Mouse (Mus musculus) adrenal gland, postnatal 36 days (tissue): ENCODE results near the gene Zfp78. TPM values are rescaled to one million over a fixed set of nuclear protein-coding genes. Genes with fewer than 3 reads are reported as not detected.
"Not testable (repeated sequence)": the region's sequence is repeated elsewhere in the genome, so short reads cannot be mapped to it uniquely, and the experiment has no call there.

Source experiments
- DNase-seq, 2 experiments: peaks; one replicate each; pipeline ENCODE4 v3.0.0; 2021; ENCODE audit warnings: mixed read lengths in 1 of 2
- long read RNA-seq, 2 experiments: library from polyadenylated mRNA; stranded (forward); transcript quantifications; one replicate each; pipeline ENCODE4 v2.0.0; 2021; ENCODE audit warnings: borderline sequencing depth in 2 of 2
- total RNA-seq, 2 experiments: library from RNA; stranded (reverse); gene quantifications; 2 replicates each; pipeline ENCODE4 v1.2.3; 2021

Gene Zfp78
- 1 to 10 TPM; 1.8 to 3.2 TPM for total RNA-seq
- long read RNA-seq, experiment 1, partial matches to known transcripts, result 0 of 5 reads
- long read RNA-seq, experiment 1, other reads (novel, unspliced or antisense), result 2 of 5 reads
- long read RNA-seq, experiment 2, partial matches to known transcripts, result 1 of 1 reads
- long read RNA-seq, experiment 2, other reads (novel, unspliced or antisense), result 0 of 1 reads

DNA sequence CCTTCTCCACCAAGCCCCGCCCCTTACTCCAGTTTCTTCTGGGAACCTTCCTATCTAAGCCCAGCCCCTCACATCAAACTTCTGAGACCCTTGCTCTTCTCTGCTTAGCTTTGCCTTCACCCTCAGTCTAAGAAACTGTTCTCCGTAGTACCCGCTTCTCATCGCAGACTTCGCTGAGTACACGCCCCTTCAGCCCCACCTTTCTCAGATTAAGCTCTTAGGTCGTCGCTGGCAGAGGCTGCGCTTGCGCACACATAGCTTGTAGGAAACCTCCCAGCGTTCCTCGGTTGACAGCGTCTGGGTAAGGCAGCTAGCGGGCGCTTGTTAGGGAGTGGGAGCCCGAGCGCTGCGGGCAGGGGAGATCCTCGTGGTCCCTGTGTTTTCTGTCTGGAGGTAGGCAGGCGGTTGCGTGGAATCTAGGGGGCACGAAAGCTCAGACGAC, at the start of gene Zfp78:
Zfp78 (plus strand) TSS at position 234 of the 442 bp plus-strand sequence.
- DNase-seq, result peak; percentile 89 to 90

DNA sequence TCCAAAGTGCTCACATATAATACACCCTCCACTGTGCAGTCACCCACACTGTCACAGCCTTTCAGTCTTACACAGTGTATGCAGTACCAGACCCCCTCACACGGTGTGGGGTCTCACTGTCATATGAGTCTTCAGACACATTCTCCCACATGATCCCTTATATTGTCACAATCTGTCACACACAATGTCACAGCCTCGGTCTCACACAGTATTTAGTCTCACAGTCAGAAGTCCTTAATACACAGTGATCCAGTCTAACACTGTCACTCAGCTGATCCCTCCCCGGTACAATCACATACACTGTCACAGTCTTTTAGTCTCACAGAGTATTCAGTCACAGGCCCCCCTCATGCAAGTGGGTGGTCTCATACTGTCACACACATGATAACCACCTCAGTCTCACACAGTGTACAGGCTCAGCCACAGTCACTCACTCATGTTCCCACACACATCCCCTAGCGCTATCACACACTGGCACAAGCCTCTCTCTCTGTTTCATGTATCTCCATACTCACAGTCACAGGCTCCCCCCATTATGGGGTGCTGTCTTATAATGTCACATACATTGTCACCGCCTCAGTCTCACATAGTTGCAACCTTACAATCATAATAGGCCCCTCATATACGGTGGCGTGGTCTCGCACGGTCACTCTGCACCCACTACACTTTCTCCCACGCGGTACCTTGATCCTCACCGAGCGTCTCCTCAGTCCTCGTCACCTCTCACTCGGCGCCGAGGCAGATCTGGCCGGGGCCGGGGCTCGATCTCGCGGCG, 32.4 kb upstream of the Zfp78 start:
- DNase-seq, result peak in 1 of 2 experiments; percentile 11

DNA sequence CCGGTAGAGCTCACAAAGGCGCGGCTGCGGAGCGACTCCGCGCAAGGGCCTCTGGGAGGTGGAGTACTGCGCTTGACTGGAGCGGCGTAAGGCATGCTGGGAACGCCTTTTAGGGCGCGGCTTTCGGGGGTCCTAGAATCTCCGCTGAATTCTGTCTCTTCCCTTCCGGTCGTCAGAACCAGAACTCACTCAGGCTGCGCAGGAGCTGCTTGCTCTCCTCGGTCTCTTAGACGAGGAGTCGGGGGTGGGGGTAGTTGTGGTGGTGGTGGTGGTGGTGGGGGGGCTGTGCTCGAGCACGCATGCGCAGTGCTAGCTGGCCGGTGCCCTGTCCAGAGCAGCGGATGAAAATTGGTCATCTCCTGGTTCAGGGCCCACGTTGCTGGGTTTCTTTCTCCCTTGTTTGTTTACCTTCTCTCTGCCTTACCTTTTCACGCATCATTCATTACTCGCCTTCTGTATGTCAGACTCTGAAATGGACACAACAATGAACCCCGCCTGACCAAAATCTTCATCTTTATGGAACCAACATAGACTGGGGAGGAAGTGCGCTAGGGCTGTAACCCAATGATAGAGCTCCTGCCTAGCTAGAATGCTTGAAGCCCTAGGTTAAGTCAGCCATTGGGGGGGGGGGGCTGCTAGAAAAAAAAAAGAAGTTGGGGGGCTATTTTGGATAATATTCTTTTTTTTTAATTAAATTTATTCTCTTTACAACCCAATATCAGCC, 31.7 kb upstream of the Zfp78 start, which contains the start of gene Zfp583:
Zfp583 (minus strand) TSS at position 53 of the 724 bp plus-strand sequence.
- peak; percentile 85 to 88 for DNase-seq

DNA sequence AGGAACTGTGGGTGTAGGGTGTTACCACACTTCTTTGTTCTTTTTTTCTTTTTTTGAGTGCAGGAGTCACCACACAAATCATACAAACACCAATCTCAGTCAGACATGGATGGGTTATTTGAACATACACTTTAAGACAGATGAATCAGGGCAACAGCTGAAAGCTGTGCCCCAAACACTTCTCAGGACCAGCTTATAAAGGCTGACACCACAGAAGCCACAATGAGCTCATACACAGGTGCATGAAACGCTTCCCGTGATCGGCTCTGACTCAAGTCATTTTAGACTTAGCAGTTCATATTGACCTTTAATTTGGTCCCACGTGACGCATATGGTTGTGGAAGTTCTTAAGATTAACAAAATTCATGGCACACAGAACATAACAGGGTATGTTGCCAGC, 23.2 kb upstream of the Zfp78 start:
- DNase-seq, result no peak

DNA sequence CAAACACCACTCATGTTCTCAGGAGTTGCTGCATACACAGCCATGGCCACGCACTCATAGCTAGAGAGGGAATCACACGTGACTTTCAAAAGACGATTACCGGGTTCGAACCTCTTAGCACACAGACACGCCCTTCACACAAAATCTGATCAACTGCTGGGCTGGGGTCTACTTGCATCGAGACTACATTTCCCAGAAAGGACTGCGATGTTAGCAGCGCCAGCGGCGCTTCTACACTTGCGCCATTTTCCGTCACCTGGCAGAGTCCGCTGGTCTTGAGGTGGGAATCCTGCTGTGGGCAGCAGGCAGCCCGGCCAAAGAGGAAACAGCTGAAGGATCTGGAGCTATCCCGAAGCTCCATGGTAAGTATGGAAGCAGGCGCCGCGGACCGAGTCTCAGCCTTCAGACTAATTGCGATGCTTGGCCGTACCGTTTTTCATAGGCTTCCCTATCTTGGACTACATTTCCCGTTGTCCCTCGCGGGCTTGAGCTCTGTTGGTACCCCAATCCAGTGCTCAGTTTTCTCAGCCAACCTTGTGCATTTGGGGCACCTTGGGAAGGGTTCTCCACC, 19.5 kb upstream of the Zfp78 start, which contains the start of gene Gm3854:
Gm3854 (plus strand) TSS at position 259 of the 571 bp plus-strand sequence.
- peak; percentile 60 to 67 for DNase-seq

DNA sequence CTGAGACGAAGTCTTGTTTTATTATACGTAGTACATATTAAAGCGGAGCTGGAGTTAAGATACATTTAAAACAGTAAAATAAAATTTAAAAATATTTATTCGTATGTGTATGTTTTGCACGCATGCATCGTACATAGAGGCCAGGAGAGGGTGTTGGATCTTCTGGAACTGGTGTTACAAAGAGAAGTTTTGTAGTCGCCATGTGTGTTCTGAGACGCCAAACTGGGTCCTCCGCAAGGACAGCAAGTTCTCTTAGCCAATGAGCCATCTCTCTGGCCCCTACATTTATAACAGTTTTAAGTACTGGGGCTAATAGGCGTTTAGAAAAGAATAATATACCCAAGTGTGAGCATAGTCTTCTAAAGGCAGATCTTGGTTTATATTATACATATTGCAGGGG, 19.0 kb upstream of the Zfp78 start:
- DNase-seq, result no peak

DNA sequence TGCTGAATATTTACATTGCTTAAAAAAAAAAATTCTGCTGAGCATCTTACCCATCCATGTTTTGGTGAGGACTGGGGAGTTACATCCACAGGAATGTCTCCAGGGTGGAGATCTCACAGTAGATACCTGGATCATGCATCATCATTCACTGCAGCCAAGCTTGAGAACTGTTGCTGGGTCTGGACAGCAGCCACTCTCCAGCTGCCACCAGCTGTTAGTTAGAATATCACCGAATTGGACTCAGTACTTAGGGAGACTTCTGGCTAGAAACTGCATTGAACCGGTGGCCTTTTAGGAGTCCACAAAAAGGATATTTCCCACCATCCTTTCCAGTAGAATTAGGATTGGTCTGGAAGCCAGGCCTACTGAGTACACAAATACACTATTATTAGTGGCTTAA, 5.0 kb upstream of the Zfp78 start:
- no peak for DNase-seq

DNA sequence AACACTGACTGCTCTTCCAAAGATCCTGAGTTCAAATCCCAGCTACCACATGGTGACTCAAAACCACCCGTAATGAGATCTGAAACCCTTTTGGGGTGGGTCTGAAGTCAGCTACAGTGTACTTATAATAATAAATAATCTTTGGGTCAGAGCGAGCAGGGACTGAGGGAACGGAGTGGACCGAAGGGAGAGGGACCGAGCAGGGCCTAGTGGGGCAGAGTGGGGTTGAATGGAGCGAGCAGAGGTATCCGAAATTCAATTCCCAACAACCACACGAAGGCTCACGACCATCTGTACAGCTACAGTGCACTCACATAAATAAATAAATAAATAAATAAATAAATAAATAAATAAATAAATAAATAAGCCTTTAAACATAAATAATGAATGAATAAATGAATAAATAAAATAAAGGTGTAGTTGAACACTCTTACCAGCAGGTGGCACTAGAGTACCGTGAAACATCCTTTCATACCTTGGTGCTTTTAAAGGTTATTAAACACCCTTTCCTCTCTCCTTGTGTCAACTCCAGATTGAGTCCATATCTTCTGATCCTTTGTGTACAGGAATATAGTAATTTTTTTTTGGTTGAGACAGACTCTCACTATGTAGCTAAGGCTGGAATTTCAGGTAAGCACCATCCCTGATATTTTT, 4.0 kb upstream of the Zfp78 start:
- DNase-seq, result peak in 1 of 2 experiments; percentile 14

DNA sequence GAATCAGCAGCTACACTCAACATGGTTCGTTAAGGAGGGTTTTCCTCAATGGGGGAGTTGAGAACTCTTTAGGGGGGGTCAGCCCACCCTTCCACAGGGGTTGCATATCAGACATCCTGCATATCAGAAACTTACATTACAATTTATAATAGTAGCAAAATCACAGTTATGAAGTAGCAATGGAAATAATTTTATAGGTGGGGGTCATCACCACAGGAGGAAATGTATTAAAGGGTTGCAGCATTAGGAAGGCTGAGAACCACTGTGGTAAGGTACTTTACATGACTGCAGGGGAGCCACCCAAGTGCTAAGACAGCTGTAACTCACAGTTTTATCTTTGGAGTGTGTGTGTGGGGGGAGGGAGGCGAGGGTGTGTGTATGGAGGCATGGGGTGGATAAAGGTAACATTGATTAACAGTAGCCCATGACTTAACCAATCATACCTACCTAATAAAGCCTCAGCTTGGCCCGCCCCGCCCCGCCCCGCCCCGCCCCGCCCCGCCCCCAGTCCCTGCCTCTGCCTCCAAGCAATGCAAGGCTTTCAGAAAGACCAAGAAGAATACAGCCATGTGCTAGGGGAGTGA, 2.5 kb upstream of the Zfp78 start:
- DNase-seq, result no peak

DNA sequence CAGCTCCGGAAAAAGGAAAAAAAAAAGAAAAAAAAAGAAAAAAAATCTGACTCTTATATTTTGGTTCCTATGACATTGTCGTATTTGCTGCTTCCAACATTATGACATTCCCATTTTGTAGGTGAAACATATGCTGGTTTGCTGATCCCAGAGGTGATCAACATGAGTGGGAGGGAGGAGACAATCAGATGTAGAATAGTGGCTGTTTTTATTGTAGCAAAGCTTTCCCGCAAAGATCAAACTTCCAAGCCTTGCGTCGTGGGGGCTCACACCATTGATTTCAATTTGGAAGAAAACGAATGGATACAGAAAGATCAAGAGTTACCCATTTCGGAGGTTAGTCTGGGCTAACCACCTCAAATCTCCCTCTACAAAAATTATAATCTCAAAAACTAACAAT, 1.3 kb upstream of the Zfp78 start:
- DNase-seq, result no peak

DNA sequence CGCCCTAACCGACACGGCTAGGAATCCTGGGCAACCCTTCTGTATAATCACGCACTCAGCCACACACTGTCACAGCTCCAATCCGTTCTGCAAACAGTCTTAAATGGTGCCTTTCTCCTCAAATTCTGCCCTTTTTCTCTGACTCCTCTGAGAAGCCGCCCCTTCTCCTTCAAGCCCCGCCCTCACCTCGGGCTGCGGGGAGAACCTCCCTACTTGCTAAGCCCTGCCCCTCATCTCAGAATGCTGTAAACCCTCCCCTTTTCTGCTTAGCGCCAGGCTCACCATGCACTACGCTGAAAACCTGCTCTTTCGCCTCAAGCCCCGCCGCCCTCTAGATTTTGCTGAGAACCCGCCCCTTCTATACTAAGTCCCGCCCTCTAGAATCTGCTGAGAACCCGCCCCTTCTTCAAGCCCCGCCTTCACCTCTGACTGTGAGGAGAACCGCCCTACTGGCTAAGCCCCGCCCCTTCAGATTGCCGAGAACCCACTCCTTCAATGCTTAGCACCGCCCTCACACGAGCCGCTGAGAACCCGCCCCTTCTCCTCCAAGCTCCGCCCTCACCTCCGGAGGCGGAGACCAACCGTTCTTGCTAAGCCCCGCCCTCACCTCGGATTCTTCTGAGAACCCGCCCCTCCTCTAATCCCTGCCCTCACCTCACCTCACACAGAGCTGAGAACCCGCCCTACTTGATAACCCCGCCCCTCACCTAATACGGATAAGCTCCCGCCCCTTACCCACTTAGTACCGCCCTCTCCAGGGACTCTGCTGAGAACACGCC, 623 bp upstream of the Zfp78 start:
- DNase-seq, result peak; percentile 99

DNA sequence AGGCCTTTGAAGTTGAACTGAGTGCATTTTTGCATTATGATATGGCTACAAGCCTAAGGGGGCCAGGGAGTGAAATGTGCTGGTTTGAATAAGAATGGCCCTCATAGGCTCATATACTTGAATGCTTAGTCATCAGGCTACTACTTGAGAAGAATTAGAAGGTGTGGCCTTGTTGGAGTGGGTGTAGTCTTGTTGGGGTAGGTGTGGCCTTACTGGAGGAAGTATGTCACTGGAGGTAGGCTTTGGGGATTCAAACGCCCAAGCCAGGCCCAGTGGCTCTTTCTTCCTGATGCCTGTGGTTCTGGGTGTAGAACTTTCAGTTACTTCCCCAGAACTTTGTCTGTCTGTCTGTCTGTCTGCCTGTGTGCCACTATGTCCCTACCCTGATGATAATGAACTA, 1.7 kb downstream of the Zfp78 start:
- DNase-seq, result no peak

DNA sequence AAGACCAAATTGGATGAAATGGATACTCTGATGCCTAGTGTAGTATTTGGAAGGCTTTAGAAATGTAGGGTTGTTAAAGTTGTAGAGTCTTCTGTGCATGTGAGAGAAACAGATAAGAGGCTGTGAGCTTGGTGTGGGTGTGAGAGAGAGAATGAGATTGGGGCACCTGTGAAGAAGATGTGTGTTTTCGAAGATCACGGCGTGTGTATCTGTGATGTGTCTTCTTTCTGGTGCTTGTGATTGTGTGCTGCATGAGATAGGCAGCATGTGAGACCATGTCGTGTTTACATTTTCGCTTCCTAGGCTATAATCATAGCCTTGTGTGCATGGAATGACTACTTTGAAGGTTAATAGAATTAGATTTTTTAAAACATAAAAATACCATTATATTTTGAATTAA, 4.1 kb downstream of the Zfp78 start:
- no peak for DNase-seq

DNA sequence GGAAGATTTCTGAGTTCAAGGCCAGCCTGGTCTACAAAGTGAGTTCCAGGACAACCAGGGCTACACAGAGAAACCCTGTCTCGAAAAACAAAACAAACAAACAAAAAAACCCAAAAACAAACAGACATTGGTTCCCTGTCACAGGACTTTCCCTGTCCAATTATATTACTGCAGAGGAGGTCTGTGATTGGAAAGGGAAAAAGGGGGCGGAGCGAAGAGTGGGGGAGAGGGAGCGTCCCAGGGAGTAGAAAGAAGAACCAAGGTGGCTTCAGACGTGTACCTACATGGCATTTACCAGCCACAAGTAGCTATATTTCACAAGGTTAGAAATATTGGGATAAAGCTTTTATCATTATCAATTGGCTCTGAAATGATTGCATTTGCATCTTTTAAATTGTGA, 5.1 kb downstream of the Zfp78 start:
- DNase-seq, result not testable (repeated sequence)

DNA sequence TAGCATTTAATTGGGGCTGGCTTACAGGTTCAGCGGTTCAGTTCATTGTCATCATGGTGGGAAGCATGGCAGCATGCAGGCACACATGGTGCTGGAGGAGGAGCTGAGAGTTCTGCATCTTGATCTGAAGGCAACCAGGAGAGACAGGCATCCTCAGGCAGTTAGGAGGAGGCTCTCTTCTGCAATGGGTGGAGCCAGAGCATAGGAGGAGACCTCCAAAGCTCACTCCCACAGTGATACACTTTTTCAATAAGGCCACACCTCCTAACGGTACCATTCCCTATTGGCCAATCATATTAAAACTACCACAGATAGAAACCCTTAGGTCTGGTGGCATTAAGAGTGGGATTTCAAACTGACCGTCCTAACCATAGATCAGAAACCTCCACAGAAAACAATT, 6.4 kb downstream of the Zfp78 start:
- DNase-seq, result no peak

DNA sequence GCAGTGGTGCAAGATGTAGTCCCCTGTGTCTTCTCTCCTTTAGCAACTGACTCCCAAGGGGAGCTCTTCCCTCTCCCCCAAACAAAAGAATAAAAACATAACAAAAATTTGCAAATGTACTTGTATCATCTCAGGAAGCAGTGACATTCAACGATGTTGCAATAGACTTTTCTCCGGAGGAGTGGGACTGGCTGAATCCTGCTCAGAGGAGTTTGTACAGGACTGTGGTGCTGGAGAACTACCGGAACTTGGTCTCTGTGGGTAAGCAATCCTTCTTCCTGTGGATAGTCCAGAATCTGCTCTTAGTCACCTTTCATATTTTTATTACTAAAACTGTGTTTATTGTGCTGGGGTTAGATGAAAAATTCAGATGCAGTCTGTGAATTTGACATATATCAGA, 9.9 kb downstream of the Zfp78 start:
- DNase-seq, result no peak

DNA sequence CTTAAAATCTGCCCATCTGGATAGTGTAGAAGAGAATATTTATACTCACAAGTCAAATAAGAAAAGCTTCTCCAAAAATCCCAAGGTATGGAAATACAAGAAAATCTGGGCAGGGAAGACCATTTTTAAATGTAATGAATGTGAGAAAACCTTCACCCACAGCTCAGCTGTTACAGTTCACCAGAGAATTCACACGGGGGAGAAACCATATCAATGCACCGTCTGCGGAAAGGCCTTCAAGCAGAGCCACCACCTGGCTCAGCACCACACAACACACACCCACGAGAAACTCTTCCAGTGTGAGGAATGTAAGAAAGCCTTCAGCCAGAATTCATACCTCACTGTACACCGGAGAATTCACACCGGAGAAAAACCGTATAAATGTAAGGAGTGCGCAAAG, 15.4 kb downstream of the Zfp78 start:
- DNase-seq, result no peak

DNA sequence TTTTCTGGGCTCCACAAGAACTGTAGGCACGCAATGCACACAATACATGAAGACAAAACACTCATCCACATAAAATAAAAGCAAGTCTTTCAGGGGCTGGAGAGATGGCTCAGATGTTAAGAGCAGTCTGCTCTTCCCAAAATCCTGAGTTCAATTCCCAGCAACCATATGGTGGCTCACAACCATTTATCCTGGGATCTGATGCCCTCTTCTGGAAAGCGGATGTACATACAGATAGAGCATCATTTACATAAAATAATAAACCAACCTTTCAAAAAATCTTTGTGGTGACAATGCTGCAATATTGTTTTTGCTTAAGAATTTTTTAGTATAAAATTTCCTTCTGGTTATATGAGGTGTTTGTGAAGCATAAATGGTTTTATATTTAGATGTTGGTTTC, 18.4 kb downstream of the Zfp78 start:
- DNase-seq, result no peak

DNA sequence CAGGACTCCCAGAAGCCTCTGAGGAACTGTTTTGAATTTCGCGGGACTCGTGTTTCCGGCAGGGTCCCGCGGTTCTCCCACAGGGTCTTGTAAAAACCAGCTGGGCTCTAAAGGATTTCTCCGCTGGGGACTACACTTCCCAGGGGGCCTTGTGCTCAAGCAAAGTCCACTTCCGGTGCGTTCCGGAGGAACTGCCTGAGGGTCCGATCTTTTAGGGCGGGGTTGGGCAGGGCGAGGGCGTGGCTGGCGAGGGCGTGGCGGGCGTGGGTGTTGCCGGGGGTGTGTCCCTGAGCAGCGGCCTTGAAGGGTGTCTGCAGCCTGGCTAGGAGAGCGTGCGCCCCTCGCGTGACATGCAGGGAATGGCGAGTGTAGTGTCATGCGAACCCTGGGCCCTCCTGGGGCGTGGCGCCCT, 20.0 kb downstream of the Zfp78 start, which contains the start of gene Zfp28:
Zfp28 (plus strand) TSS at position 252 of the 412 bp plus-strand sequence.
- peak; percentile 96 for DNase-seq

DNA sequence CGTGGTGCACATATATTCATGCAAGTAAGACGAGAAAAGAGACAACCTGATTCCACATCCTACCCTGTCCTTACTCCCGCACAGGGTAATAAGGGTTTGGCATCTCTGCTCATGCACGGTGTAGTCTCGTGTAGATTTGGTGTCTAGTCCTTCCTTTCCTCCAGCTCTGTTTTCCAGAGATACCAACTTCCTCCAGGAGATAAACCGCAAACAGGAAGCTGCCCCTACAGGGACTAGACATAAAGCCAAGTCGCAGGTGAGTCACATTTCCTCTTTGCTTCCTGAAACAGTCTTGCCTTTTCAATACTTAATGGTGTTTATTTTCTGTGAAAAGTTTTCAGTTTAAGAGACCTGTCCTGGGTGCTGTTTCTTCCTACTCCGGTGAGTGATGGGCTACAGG, 20.9 kb downstream of the Zfp78 start:
- no peak for DNase-seq

DNA sequence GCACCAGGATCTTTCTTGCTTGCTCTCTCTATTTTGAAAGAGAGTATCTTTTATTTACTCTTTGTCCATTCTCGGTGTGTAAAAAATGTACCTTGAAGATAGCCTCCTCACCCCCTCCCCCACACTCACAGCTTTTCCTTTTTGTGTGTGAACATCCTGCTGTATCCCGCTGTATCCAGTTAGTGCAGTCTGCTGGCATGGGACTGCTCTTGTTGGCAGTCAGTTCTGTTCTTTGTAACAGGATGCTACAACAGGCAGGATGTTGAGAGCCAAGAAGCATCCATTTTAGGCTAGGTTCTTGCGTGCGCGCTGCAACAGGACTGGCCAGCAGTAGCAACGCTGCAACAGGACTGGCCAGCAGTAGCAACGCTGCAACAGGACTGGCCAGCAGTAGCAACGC, 23.9 kb downstream of the Zfp78 start:
- peak in 1 of 2 experiments; percentile 8 for DNase-seq
